Mouse (Mus musculus) kidney, embryonic 14.5 days (tissue): ENCODE measurements around the gene Dhrs7c. TPM values are rescaled to one million over a fixed set of nuclear protein-coding genes. Genes with fewer than 3 reads are reported as not detected.

Experiments
- ATAC-seq: fragments of 200-750 bp; cut with Nextera tagmentation; 2 replicates; pipeline ENCODE4 v1.8.0; 2017; ENCODE audit warnings: moderate number of reproducible peaks, mild to moderate bottlenecking, moderate TSS enrichment, moderate library complexity; ENCODE audit not compliant: low FRiP score, low TSS enrichment
- H3K27ac ChIP-seq: fragments of 300-500 bp; sonication (generic); 2 replicates; pipeline ENCODE4 v1.5.1; 2014; ENCODE audit warnings: low read depth, mild to moderate bottlenecking, low read length, moderate library complexity, mixed read lengths
- H3K27me3 ChIP-seq: fragments of 300-500 bp; sonication (generic); 2 replicates; pipeline ENCODE4 v1.6.1; 2014; ENCODE audit warnings: mild to moderate bottlenecking, low read length; ENCODE audit not compliant: control insufficient read depth, insufficient read depth
- H3K36me3 ChIP-seq: fragments of 300-500 bp; sonication (generic); 2 replicates; pipeline ENCODE4 v1.6.1; 2014; ENCODE audit warnings: low read length, mixed read lengths; ENCODE audit not compliant: control insufficient read depth, insufficient read depth
- H3K4me1 ChIP-seq: fragments of 300-500 bp; sonication (generic); 2 replicates; pipeline ENCODE4 v1.6.1; 2014; ENCODE audit warnings: low read length, mixed read lengths; ENCODE audit not compliant: control insufficient read depth, insufficient read depth
- H3K4me2 ChIP-seq: fragments of 300-500 bp; sonication (generic); replicated peaks from 2 replicates; pipeline ENCODE4 v1.6.1; 2014; ENCODE audit warnings: low read depth, mild to moderate bottlenecking, low read length
- H3K4me3 ChIP-seq: fragments of 300-500 bp; sonication (generic); 2 replicates; pipeline ENCODE4 v1.5.1; 2014; ENCODE audit warnings: mild to moderate bottlenecking, low read length
- H3K9ac ChIP-seq: fragments of 300-500 bp; sonication (generic); 2 replicates; pipeline ENCODE4 v1.6.1; 2014; ENCODE audit warnings: low read depth, mild to moderate bottlenecking, low read length, moderate library complexity
- H3K9me3 ChIP-seq: fragments of 300-500 bp; sonication (generic); 2 replicates; pipeline ENCODE4 v1.6.1; 2016; ENCODE audit warnings: low read length; ENCODE audit not compliant: control insufficient read depth
- WGBS: fragments of 180-500 bp; shearing (Covaris S2); extraction: QIAGEN DNeasy Blood & Tissue Kit; methylation state at CpG from one replicate; pipeline ENCODE4 v1.1.7; 2014; 5-methylcytosine and 5-hydroxymethylcytosine counted together
- polyA plus RNA-seq: library from polyadenylated mRNA; unstranded; fragments of >200 nt; fragmentation: Nextera tagmentation; extraction: Ambion mirVana; gene quantifications from 2 replicates; pipeline ENCODE4 v1.2.1, GENCODE M21; 2014

The Dhrs7c gene
- polyA plus RNA-seq, 1 experiment from 2014 or later = not detected

GRCm38 (mm10) chr11:67829530-67829929, 31.5 kb downstream of the Dhrs7c start:
- Histone ChIP-seq H3K36me3 (no peaks in the 10 kb centered on the region), H3K27me3 (no peaks in the 10 kb centered on the region), H3K9ac (no peak overlapping the region), H3K4me2 (no peak overlapping the region), H3K4me3 (no peak overlapping the region), H3K9me3 (no peaks in the 10 kb centered on the region), H3K27ac (no peak overlapping the region), H3K4me1 (no peaks in the 10 kb centered on the region)
- no peak for ATAC-seq
- 71% methylated on average over 6 of the region's 6 CpGs for WGBS

DNA sequence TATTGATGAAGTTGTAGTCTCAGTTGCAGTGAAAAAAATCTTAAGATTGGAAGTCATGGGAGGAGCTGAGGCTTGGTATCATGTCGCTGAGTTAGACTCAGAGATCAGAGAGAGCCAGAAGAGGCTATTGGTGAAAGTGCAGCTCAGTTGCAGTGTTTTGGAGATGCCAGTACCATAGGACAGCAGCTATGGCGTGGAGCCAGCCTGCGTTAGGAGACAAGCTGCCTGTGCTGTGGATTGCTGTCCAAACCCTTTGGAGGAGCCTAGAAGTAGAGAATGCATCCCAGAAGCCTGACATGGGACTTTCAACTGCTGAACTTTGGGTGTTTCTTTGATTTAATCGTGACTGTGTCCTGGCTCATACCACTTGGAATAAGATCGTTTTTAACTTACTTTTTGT, 33.8 kb downstream of the Dhrs7c start:
- Histone ChIP-seq H3K27ac (no peak overlapping the region), H3K4me1 (no peaks in the 10 kb centered on the region), H3K9me3 (no peaks in the 10 kb centered on the region), H3K9ac (no peak overlapping the region), H3K36me3 (no peaks in the 10 kb centered on the region), H3K27me3 (no peaks in the 10 kb centered on the region), H3K4me2 (no peak overlapping the region), H3K4me3 (no peak overlapping the region)
- WGBS = 74% methylated on average over 5 of the region's 5 CpGs
- no peak for ATAC-seq

DNA sequence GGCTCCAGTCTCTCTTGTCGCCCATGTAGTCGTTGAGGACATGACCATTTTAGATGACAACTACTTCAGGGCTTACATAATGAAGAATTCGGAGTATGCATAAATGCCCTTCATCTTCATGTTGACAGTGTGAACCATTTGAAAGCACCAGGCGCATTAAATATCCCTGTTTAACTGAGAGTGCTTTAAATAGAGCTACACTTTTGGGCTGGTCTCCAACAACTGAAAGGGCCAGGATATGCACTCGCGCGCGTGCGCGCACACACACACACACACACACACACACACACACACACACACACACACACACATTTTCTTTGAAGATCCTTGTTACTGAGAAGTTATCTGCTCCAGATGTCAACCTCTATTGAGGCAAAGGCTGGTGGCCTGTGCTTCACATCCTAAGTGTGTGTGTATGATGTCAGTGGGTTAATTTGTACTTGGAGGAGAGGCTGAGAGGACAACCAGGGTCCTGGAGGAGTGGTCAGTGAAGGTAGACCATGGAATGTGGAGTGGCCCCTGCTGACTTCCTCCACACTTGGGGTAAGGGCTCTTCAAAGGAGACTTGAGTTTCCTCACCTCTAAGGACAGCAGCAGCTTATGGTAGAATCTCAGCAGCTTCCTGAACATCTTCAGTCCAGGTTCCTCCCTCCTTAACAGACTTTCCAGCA, 37.6 kb downstream of the Dhrs7c start:
- ATAC-seq = no peak
- 94% methylated on average over 10 of the region's 10 CpGs for WGBS
- Histone ChIP-seq H3K4me3 (no peak overlapping the region), H3K4me2 (no peak overlapping the region), H3K27me3 (no peaks in the 10 kb centered on the region), H3K27ac (no peak overlapping the region), H3K36me3 (no peaks in the 10 kb centered on the region), H3K9me3 (no peaks in the 10 kb centered on the region), H3K4me1 (no peaks in the 10 kb centered on the region), H3K9ac (no peak overlapping the region)

- Histone ChIP-seq H3K9me3 (no peaks in the 10 kb centered on the region), H3K27me3 (no peaks in the 10 kb centered on the region), H3K9ac (no peak overlapping the region), H3K36me3 (no peaks in the 10 kb centered on the region), H3K4me1 (no peaks in the 10 kb centered on the region), H3K4me2 (no peak overlapping the region), H3K4me3 (no peak overlapping the region), H3K27ac (no peak overlapping the region)
- 77% methylated on average over 1 of the region's 1 CpGs for WGBS
- no peak for ATAC-seq
These were observed 41.8 kb downstream of the Dhrs7c start for GRCm38 (mm10) chr11:67839810-67840209.

DNA sequence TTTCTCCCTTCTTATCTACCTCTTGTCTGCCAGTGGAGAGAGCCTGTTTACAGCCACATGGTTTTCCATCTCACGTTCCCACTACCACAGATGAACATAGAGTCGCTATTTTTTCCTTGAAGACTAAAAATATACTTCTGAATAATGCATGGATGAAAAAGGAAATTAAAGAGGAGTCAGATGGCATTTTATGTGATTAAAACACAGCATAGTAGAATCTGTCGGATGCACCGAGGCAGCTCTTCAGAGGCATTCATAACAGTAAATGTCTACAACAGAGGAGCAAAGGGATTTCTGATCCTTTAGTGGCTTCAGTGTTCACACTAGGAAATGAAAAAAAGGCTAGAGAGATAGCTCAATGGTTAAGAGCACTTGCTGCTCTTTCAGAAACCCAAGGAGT, 47.2 kb downstream of the Dhrs7c start:
- Histone ChIP-seq H3K4me2 (no peak overlapping the region), H3K36me3 (no peaks in the 10 kb centered on the region), H3K4me3 (no peak overlapping the region), H3K27ac (no peak overlapping the region), H3K4me1 (no peaks in the 10 kb centered on the region), H3K27me3 (no peaks in the 10 kb centered on the region), H3K9ac (no peak overlapping the region), H3K9me3 (no peaks in the 10 kb centered on the region)
- no peak for ATAC-seq
- WGBS = 87% methylated on average over 4 of the region's 4 CpGs

DNA sequence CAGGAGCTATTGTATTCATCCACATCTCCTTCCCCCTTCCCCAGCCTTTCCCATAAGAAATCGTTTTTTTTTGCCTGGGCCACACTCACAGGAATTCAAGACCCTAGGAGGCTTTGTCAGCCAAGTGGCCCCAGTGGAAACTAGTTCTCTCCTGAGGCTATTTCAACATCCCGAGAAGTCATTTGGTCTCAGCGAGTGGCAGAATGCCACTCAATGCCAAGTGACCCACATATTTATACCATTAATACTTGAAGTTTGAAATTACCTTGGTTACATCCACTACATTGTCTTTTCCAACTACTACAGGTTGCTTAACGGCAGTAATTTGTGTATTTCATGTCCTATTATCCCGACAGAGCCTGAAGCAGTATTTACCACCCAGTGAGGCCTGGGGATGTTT, 53.8 kb downstream of the Dhrs7c start:
- 50% methylated on average over 5 of the region's 5 CpGs for WGBS
- H3K9me3 ChIP-seq = no peaks in the 10 kb centered on the region
- H3K27ac ChIP-seq = no peak overlapping the region
- H3K27me3 ChIP-seq = no peaks in the 10 kb centered on the region
- no peaks in the 10 kb centered on the region for H3K4me1 ChIP-seq
- no peak overlapping the region for H3K9ac ChIP-seq
- H3K4me3 ChIP-seq = no peak overlapping the region
- no peak overlapping the region for H3K4me2 ChIP-seq
- no peak for ATAC-seq
- no peaks in the 10 kb centered on the region for H3K36me3 ChIP-seq

- Histone ChIP-seq H3K9me3 (no peaks in the 10 kb centered on the region), H3K9ac (no peak overlapping the region), H3K27me3 (no peaks in the 10 kb centered on the region), H3K4me1 (no peaks in the 10 kb centered on the region), H3K4me2 (no peak overlapping the region), H3K4me3 (no peak overlapping the region), H3K27ac (no peak overlapping the region), H3K36me3 (no peaks in the 10 kb centered on the region)
- no peak for ATAC-seq
- 31% methylated on average over 6 of the region's 6 CpGs for WGBS
These were observed 56.0 kb downstream of the Dhrs7c start for GRCm38 (mm10) chr11:67853996-67854395.

DNA sequence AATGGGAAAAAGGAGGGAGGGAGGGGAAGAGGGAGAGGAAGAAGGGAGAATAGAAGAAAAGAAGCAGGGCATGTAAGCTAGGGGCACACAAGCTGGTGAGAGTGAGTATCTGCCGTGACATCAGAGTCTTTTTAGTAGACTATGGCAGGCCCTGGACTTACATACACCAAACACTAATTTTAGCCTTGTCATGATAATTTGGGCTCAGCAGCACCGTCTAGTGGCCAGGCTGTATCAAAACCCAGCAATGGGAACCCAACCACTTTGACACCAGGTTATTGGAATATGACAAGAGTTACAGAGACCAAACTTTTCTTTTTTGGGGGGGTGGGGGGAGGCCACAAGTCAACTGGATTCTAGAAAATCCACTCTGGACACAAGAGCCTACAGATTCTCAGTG, 57.0 kb downstream of the Dhrs7c start:
- Histone ChIP-seq H3K27me3 (no peaks in the 10 kb centered on the region), H3K36me3 (no peaks in the 10 kb centered on the region), H3K9me3 (no peaks in the 10 kb centered on the region), H3K4me1 (no peaks in the 10 kb centered on the region), H3K9ac (no peak overlapping the region), H3K4me2 (no peak overlapping the region), H3K4me3 (no peak overlapping the region), H3K27ac (no peak overlapping the region)
- no peak for ATAC-seq
- WGBS = 51% methylated on average over 2 of the region's 2 CpGs

- no peak overlapping the region for H3K4me2 ChIP-seq
- H3K27me3 ChIP-seq = no peaks in the 10 kb centered on the region
- no peak overlapping the region for H3K9ac ChIP-seq
- no peak overlapping the region for H3K4me3 ChIP-seq
- no peak overlapping the region for H3K27ac ChIP-seq
- peaks cover 7% of the 10 kb centered on the region; the same call in 1 of the 2 replicates for H3K4me1 ChIP-seq
- H3K9me3 ChIP-seq = no peaks in the 10 kb centered on the region
- ATAC-seq = no peak
- no peaks in the 10 kb centered on the region for H3K36me3 ChIP-seq
- WGBS = 87% methylated on average over 9 of the region's 9 CpGs
These were observed 60.5 kb downstream of the Dhrs7c start for GRCm38 (mm10) chr11:67858518-67858917.
